Mouse (Mus musculus) kidney, adult 11 months (tissue): ENCODE results near the gene Lmbr1.
"Not testable (repeated sequence)": the region's sequence is repeated elsewhere in the genome, so short reads cannot be mapped to it uniquely, and the experiment has no call there.

Experiments
- DNase-seq: peaks from one replicate; pipeline ENCODE4 v3.0.0; 2022

Gene Lmbr1

DNA sequence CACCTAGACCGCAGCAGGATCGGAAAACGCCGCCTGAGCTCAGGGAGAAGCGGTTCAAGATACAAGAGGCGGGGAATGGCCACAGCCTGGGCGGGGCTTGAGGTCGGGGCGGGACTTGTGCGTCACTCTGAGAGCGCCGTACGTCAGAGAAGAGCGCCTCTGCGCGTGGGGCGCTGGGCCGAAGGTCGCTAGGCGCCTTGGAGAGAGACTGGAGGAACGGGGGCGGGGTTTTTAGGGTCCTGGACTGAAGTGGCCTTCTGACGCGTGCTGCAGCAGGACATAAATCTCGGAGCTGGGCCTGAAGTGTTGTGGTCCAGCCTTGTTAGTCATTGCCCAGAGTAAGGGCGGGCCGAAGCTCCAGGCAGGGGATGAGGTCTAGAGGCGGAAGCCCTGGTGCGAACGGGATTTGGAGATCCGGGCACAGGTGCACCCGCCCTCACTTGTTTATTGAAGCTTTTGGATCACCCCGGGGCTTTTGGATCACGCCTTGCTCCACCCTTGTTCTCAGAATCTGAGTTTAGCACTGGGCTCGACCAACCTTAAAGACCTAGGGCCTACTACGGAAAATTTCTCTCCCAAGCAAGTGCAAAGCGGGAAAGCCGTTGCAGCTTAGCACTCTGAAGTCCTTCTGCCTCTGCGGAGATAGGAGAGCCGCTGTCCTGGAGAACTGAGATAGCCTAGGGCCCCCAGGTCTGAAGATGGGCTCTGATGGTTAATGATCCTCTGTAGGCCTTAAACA, at the start of gene Lmbr1:
Gene Lmbr1, minus strand, starts transcription at position 93 of the 739 bp plus-strand sequence.
- DNase-seq = peak; percentile 93

DNA sequence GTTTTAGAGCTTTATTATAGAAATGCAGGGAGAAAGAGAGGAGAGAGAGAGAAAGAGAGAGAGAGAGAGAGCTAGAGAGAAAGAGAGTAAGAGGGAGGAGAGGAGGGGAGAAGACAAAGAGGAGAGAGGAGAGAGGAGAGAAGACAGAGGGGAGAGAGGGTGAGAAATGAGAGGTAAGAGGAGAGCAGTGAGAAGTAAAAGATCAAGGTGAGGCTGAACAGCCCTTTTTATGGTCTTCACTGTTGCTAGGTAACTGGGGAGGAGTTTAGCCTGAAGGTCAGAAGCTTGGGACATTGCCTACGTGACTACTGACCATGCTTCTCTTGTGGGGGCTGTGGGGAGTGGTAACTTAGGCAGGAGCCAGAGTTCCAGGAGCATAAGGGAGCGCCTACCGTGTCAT, 45.1 kb upstream of the Lmbr1 start:
- not testable (repeated sequence) for DNase-seq

DNA sequence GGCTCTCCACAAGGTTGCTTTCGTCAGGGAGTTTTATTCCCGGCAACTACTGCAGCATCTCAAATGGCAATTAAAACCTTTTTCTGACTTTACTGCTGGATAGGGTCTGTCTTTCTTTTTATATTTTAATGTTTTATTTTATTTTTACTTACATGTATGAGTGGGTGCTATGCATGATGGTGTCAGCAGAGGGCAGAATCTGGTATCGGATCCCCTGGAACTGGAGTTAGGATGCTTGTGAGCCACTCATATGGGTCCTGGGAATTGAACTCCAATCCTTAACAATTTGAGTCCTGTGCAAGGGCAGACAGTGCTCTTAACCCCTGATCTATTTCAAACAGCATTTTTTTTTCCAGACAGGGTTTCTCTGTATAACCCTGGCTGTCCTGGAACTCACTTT, 34.9 kb upstream of the Lmbr1 start:
- no peak for DNase-seq

DNA sequence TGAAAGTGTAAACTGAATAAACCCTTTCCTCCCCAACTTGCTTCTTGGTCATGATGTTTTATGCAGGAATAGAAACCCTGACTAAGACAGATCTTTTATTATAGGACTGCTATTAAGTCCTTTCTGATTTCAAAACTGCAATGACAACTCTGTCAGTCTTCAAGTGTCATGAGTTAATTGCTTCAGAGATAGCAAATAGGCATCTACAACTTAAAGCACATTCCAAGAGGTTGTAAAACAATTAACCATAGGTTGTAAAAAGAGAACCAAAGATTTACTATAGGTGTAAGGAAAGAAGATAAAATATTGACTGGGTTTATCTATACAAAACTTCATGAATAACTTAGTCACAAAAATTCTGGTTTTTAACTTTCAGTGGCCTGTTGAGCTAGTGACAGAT, 32.7 kb upstream of the Lmbr1 start:
- DNase-seq = no peak

DNA sequence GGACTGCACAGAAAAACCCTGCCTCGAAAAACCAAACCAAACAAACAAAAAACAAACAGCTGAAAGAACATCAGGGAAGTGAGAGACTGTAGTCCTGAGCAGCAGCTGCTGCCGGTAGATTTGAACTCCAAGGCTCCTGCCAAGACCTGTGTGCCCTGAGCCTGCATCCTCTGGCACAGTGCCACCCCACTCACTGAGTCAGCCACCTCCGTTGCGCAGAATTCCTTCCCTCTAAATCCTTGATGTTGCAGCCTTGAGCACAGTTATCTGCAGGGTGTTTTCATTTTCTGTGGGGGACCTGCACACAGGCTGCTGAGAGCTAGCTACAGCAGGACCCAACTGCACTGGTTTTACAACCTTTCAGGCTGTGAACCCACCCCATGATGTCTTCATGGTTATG, 20.2 kb upstream of the Lmbr1 start:
- no peak for DNase-seq

DNA sequence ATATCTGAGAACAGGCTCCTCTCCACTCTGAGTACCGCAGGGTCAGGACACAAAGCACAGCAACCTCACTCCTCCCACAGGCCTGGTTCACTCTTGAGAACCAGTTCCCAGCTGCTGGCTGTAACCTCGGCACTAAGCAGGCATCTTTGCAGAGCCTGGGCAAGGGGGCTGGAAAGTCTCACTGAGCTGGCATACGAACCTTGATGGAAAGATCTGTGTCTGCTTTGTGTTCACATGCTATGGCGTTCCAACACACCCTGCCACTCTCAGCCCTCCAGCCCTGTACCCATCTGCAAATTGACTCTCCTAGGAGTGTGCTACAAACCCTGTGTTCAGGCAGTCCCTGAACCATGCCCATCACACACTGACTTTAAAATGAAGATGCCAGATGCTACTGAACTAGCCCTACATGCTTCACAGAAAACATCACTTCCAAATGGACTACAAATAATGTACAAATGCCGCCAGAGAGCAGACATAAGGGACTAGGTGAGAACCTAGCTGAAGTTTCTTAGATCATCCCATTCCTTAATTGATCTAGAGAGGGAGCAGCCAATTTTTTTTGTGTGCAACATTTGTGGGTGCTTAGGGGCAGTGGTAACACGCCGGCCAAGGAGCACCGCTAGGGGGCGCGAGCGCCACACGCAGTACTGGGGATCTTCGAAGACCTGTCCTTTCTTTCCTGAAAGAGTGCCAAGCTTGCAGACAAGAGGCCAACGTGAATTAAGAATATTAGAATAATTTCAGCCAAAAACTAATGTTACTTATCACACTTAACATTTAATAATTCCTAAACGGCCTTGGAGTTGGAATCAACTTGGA, 11.0 kb upstream of the Lmbr1 start:
- peak; percentile 50 for DNase-seq

DNA sequence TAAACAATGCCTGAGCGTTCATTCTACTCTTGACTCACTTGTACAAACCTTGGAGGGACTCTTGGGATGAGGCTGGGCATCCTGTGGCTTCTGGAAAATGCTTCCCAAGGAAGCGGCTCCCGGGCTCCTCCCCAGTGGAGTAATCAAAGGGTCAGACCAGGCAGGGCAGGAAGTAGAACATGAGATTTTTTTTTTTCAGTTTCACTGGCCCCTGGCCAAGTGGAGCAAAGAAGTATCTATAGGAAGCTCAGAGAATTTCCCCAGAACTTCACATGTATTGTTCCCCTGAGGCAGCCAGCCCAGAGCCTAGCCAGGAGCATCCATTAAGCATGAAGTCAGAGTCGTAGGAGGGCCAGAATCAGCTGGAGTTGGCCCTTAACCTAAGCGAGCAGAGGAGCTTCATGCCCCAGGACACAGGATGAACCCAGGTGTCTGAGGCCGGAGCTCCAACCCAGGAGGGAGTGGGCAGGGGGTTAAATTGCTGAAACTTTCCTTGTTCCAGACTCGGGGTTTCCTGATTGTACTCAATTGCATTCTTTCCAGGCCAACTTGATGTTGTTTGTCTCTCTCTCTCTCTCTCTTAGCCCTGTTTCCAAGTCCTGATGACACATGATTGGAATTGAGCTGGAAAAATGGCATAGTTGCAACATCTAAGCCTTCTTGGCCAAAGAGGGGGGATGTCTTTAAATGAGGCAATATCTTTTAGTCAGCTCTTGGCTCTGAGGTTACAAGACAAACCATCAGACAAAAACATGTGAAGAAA, 10.2 kb upstream of the Lmbr1 start:
- DNase-seq = no peak

DNA sequence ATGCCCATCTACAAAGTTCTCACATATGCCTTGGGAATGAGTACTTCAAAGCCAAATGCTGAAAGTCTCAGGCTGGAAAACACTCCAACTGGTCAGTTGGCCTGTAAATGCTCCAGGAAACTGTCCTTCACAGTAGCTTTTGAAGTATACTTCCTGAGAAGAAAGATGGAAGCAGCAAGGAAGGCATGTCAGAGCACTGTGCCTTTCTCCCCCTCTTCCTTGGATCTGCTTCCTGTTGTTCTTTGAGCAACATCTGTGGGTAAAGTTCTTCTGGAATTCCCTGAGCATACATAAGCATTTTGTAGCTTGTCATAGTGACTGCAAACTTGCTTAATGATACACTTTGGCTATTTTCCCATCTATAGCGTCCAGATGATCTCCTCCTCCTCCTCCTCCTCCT, 9.4 kb upstream of the Lmbr1 start:
- DNase-seq = no peak

DNA sequence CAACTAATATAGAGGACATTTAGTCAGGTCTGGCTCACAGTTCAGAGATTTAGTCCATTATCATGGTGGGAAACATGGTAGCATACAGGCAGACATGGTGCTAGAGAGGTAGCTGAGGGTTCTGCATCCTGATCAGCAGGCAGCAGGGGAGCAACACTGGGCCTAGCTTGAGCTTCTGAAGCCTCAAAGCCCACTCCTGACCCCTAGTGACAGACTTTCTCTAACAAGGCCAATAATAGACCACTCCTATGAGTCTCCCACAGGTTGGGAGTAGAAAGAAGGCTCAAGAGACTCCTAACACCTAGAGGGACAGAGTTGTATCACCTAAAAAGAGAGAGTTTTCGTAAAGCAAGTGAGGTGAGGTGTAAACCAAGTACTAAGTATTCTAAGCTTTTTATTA, 4.6 kb upstream of the Lmbr1 start:
- no peak for DNase-seq

DNA sequence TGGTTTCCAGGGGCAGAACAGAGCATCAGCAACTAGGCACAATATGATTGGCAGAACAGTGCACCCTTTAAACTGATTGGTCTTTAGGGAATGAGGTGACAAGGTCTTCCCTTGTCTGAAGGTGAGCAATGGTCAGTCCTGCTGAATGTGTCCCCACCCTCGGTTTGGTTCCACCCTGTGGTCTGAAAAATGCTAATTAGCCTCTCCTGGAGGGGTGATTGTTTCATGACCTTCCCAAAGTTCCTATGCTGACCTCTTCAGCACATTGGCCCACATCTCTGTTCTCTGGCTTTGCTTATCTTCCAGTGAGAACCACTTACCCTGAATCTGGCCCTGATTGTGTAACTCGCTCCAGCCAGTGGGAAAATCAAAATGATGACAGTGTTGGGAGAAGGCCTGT, 1.9 kb upstream of the Lmbr1 start:
- no peak for DNase-seq

DNA sequence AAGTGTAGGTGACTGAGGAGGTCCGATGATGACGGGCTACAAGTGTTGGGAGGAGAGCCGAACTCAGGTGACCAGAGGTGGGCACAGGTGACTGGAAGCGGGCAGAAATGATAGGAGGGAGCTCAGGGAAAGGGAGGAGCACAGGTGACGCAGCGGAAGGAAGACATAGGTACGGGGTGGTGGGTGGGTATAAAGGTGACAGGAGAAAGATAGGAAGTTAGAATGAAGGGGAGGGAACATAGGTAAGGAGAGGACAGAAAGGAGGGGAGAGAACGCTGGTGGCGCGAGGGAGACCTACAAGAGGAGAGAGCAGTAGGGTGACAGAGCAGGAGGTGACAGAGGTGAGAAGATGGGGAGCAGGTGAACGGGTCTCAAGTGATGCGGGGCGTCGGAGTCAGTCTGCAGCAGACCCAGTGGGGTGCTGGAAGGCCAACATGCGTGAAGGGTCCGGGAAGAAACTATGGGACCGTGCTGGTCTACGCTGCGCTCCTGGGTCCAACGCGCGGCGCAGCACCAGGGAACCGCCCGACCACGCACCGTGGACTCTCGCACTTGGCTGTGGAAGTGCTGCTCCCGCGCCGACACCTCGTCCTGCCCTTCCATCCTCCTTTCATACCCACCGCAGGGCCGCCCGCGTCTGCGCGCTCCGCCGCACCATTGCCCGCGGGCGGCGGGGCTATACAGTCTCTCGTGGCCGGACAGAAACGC, 446 bp downstream of the Lmbr1 start:
- DNase-seq = peak; percentile 55

DNA sequence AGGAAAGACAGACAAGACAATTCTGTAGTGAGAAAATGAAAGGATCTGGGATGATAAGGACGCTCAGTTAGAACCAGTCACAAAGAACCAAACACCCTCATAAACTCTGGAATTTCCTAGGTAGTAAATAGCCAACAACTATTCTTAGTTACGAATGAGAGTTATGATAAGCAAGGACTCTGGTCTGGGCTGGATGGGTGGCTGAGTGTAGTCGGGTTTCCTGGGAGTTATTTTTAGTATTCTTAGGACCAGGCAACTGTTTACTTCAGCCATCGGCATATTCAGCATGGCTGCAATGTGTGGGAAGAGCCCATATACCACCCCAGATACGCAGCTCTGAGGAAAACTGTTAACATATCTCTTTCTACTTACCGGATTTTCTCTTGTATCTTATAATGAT, 14.7 kb downstream of the Lmbr1 start:
- DNase-seq = no peak

DNA sequence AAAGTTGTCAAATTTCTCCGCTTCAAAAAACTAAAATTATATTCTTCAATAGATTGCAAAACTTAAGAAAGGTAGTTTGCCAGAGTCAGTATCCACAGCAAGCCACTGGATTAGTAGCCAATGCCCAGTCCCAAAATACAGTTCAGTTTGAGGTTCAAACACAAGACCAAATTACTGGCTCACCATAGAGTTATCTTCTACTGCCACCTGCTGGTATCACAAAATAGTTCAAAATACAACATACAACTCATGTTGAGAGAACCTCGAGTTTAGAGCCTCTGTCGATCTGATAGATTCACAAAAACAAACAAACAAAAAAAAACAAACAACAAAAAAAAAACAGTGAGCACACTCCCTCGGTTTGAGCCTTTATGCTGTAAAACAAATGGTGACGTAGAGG, 42.4 kb downstream of the Lmbr1 start:
- DNase-seq = no peak

DNA sequence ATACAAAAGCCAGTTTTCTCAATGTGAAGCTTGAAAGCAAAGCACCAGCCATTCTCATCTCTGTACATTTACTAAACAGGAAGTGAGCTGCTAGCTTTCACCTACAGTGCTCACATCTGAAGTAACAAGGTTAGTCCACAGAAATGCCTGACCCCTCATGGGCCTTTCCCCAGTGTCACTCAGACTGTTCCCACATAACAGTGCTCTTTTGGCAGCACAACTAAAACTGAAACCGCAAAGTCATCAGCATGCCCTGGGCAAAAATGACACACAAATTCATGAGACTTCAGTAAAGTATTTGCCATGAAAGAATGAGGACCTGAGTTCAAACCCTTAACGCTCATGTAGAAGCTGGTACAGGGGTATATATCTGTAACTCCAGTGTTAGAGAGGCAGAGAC, 55.7 kb downstream of the Lmbr1 start:
- no peak for DNase-seq

DNA sequence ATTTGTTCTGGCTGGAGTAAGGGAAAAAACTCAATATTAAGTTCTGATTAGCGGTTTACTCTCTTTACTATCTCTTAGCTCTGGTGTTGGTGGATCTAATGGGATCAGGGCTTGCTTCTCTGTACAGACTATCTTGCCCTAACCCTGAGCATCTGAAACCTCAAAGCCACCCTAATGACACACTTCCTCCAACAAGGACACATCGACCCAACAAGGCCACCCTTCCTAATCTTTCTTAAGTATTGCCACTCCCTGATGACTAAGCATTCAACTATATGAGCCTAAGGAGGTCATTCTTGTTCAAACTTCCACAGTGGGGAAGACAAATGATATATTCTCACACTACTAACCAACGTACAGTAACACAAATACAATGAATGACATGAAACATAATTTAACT, 69.0 kb downstream of the Lmbr1 start:
- DNase-seq = no peak

DNA sequence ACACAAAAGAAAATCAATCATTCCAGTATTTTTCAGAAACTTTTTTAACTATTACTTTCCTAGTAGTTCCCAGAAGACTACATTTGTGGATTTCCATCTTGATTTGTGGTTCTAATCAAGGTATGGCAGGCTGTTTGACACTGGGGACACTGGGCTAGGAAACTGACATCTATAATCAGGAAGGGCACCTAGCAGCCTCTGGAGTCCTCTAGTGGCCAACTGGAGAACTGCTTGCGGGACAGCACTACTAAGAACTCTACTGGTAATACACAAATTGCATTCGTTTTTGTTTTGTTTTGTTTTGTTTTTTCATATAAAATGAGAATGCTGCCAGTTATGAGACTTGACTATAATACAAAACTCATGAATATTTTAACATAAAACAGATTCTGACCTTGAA, 85.0 kb downstream of the Lmbr1 start:
- peak; percentile 11 for DNase-seq

DNA sequence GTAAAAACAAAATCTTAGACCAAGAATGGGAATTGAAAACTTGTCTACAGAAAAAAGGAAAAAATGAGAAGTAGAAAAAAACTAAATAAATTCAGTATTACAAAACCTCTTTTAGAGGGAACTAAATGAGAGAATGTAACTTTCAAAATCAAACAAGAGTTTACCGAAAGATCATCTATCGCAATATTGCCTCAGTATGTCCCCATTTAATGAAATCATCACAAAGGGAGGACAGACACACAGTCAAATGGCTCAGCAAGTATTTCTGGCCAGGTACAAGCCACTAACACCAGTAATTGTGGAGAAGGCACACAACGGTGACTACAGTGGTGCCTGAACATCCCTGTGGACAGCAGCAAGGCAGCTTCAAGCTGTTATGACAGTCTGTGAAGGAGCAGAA, 88.1 kb downstream of the Lmbr1 start:
- no peak for DNase-seq

DNA sequence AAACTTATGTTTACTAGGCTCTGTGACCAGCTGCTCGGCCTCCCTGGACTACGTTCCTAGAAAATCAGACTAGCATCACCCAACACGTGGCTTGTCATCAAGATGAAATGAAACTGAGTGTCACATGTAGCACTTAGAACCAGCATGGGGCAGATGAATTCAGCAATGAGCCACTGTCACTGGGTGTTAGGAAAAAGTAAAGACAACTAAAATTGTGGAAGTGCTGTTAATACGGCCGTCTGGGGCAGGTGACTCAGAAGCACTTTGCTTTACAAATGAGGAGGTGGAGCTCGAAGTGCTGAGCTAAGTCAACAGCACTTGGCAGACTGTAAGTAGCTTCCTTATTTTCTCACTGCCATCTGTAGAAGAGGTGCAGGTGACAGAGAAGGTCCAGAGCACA, 88.5 kb downstream of the Lmbr1 start:
- DNase-seq = no peak

DNA sequence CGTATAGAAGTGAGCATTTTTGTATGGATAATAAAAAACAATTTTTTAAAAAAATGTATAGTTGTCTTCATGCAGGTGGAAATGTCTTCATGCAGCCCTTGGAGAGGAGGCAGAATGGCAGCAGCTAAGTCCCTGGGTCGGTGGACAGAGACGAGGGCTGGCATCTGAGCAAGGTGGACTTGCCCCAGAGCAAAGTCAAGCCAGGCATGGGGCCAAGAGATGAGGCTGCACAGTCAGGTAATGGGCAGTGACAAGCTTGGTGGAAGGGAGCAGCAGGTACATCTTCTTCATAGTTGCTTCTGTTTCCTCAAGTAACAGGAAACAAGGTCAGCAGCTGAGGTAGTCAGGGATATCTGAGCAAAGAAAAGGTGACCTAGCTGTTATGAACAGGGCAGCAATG, 97.1 kb downstream of the Lmbr1 start:
- peak; percentile 6 for DNase-seq

DNA sequence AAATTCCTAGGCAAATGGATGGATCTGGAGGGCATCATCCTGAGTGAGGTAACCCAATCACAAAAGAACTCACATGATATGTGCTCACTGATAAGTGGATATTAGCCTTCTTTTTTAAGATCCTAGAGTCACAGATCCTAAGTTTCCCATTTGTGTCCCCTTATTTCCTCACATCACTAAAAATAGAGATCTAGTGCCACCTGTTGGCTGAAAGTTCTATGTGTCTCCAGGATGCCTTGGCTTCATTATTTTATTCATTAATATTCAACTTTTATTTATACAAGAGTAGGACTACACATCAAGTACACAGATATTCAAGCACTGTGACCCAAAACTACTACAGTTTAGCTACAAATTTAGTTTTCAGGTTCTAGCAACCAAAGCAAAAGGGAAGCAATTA, 103.4 kb downstream of the Lmbr1 start:
- DNase-seq = no peak

DNA sequence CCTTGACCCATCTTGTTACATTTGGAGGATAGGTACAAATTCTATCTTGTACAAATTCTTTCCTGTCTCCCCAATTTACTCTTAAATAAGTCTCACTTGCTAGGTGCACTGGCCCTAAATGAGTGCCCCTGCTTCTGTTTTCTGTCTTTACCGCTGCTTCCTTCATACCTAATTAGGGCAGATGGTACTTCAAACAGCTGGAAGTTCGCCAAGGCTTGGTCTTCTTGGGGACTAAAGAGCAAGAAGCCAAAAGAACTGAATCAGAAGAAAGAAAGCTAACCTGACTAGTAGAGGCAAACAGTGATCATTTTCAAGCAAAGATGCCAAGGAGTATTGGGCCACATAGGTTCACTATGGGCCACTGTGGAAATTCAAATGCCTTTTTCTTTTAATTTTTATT, 104.8 kb downstream of the Lmbr1 start:
- DNase-seq = no peak

DNA sequence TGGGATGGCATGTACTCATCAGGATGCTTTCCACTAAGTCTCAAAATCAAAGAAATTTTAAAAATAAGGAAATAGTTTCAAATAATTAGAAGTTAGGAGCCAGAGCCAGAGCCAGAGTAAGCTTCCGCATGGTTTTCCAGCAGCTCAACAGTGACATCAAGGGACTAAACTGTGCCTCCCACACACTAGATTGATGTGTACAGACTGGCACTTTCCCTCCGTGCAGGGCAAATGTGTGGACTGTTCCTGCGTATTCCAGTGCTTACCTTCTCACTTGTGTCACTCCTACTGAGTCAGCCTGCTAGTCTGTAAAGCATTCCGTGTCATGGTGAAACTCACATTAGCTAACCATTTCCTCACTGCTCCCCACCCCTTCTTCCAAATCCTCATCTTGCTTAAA, 107.3 kb downstream of the Lmbr1 start:
- no peak for DNase-seq

DNA sequence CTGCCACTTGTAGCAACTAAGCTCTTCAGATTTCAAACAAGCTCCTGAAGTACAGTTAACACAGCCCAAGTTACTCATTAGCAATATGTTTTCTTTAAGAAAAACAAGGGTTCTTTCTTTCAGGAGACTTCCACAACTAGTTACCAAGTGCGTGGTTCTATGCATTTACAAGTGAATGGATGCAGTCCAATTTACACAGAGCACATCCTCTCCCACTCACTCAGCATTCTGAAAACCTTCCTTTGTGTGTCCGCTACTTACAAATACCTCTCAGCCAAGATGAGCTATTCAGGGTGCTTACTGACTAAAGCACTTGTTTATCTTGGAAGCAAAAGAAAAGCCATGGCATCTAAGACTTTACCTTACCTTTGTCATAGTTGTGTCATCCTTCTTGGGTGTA, 124.3 kb downstream of the Lmbr1 start:
- no peak for DNase-seq
